Mouse (Mus musculus) neural tube, embryonic 11.5 days (tissue): Measurements from ENCODE around the gene Spdye4a. TPM values are rescaled to one million over a fixed set of nuclear protein-coding genes. Genes with fewer than 3 reads are reported as not detected.

ENCODE experiments used
- ATAC-seq: fragments of 200-750 bp; cut with Nextera tagmentation; 2 replicates; pipeline ENCODE4 v1.8.0; 2017; ENCODE audit warnings: moderate number of reproducible peaks, mild to moderate bottlenecking, moderate TSS enrichment, moderate library complexity; ENCODE audit not compliant: insufficient read depth, low FRiP score, low TSS enrichment
- DNase-seq: peaks from one replicate; pipeline ENCODE4 v3.0.0-alpha.2; 2015; ENCODE audit warnings: low spot score
- H3K27ac ChIP-seq: fragments of 300-500 bp; sonication (generic); 2 replicates; pipeline ENCODE4 v1.5.1; 2014; ENCODE audit warnings: low read depth, mild to moderate bottlenecking, low read length
- H3K27me3 ChIP-seq: fragments of 300-500 bp; sonication (generic); 2 replicates; pipeline ENCODE4 v1.6.1; 2014; ENCODE audit warnings: mild to moderate bottlenecking, low read length, mixed read lengths; ENCODE audit not compliant: control insufficient read depth, insufficient read depth
- H3K36me3 ChIP-seq: fragments of 300-500 bp; sonication (generic); 2 replicates; pipeline ENCODE4 v1.6.1; 2014; ENCODE audit warnings: mild to moderate bottlenecking, low read length, moderate library complexity, mixed read lengths; ENCODE audit not compliant: control insufficient read depth, insufficient read depth
- H3K4me1 ChIP-seq: fragments of 300-500 bp; sonication (generic); 2 replicates; pipeline ENCODE4 v1.6.1; 2014; ENCODE audit warnings: low read length, mixed read lengths; ENCODE audit not compliant: control insufficient read depth, insufficient read depth
- H3K4me2 ChIP-seq: fragments of 300-500 bp; sonication (generic); 2 replicates; pipeline ENCODE4 v1.6.1; 2014; ENCODE audit warnings: low read depth, mild to moderate bottlenecking, moderate library complexity
- H3K4me3 ChIP-seq: fragments of 300-500 bp; sonication (generic); 2 replicates; pipeline ENCODE4 v1.5.1; 2014; ENCODE audit warnings: low read depth, low read length
- H3K9ac ChIP-seq: fragments of 300-500 bp; sonication (generic); 2 replicates; pipeline ENCODE4 v1.6.1; 2014; ENCODE audit warnings: mild to moderate bottlenecking, low read length
- H3K9me3 ChIP-seq: fragments of 300-500 bp; sonication (generic); 2 replicates; pipeline ENCODE4 v1.6.1; 2016; ENCODE audit warnings: low read length; ENCODE audit not compliant: control insufficient read depth
- WGBS: fragments of 180-500 bp; shearing (Covaris S2); extraction: QIAGEN DNeasy Blood & Tissue Kit; methylation state at CpG from one replicate; pipeline ENCODE4 v1.1.7; 2014; 5-methylcytosine and 5-hydroxymethylcytosine counted together
- polyA plus RNA-seq: library from polyadenylated mRNA; unstranded; fragments of >200 nt; fragmentation: Nextera tagmentation; extraction: Ambion mirVana; gene quantifications from 2 replicates; pipeline ENCODE4 v1.2.1, GENCODE M21; 2014

Gene Spdye4a
- polyA plus RNA-seq, 1 experiment from 2014 or later: not detected

- H3K9ac ChIP-seq: no peak overlapping the region; the same call in 1 of the 2 replicates
- no peaks in the 10 kb centered on the region for H3K9me3 ChIP-seq
- peaks cover 4% of the 10 kb centered on the region for H3K36me3 ChIP-seq
- H3K27me3 ChIP-seq: peaks cover 62% of the 10 kb centered on the region
- no peak overlapping the region for H3K27ac ChIP-seq
- H3K4me1 ChIP-seq: peaks cover 11% of the 10 kb centered on the region; the same call in 1 of the 2 replicates
- WGBS: 3% methylated on average over 90 of the region's 103 CpGs
- peak overlapping the region; percentile 36 for H3K4me3 ChIP-seq
- DNase-seq (no peak), ATAC-seq (peak; percentile 13; the same call in 1 of the 2 replicates)
- H3K4me2 ChIP-seq: peak overlapping the region; percentile 50
Measured at GRCm38 (mm10) chr5:143253186-143253880, 26.6 kb upstream of the Spdye4a start.

- H3K4me3 ChIP-seq: peak overlapping the region; percentile 36
- H3K27ac ChIP-seq: no peak overlapping the region
- ATAC-seq (no peak), DNase-seq (no peak)
- WGBS: 15% methylated on average over 18 of the region's 18 CpGs
- H3K4me2 ChIP-seq: 0 out of 2 replicates have a peak overlapping the region, but pooled peaks have one; percentile 50
- H3K27me3 ChIP-seq: peaks cover 62% of the 10 kb centered on the region
- H3K4me1 ChIP-seq: peaks cover 11% of the 10 kb centered on the region; the same call in 1 of the 2 replicates
- peaks cover 4% of the 10 kb centered on the region for H3K36me3 ChIP-seq
- no peaks in the 10 kb centered on the region for H3K9me3 ChIP-seq
- no peak overlapping the region for H3K9ac ChIP-seq
Measured at GRCm38 (mm10) chr5:143252791-143253185, 26.1 kb upstream of the Spdye4a start.

GRCm38 (mm10) chr5:143252039-143252438, 25.3 kb upstream of the Spdye4a start:
- Histone ChIP-seq H3K9ac (no peak overlapping the region), H3K4me1 (peaks cover 11% of the 10 kb centered on the region; the same call in 1 of the 2 replicates), H3K36me3 (peaks cover 7% of the 10 kb centered on the region), H3K27me3 (peaks cover 57% of the 10 kb centered on the region), H3K4me3 (no peak overlapping the region), H3K4me2 (no peak overlapping the region), H3K9me3 (no peaks in the 10 kb centered on the region), H3K27ac (no peak overlapping the region)
- WGBS: 42% methylated on average over 6 of the region's 6 CpGs
- ATAC-seq (no peak), DNase-seq (no peak)

GRCm38 (mm10) chr5:143244926-143245325, 18.2 kb upstream of the Spdye4a start:
- 97% methylated on average over 26 of the region's 26 CpGs for WGBS
- Histone ChIP-seq H3K36me3 (peaks cover 48% of the 10 kb centered on the region), H3K4me2 (no peak overlapping the region)

GRCm38 (mm10) chr5:143236036-143236435, 9.3 kb upstream of the Spdye4a start:
- ATAC-seq (no peak), DNase-seq (no peak)
- H3K27me3 ChIP-seq: no peaks in the 10 kb centered on the region
- H3K4me2 ChIP-seq: peak overlapping the region; percentile 86
- H3K36me3 ChIP-seq: peaks cover 7% of the 10 kb centered on the region
- no peaks in the 10 kb centered on the region for H3K9me3 ChIP-seq
- peak overlapping the region; percentile 93 for H3K9ac ChIP-seq
- peaks cover 12% of the 10 kb centered on the region for H3K4me1 ChIP-seq
- WGBS: 56% methylated on average over 9 of the region's 9 CpGs
- H3K27ac ChIP-seq: no peak overlapping the region; the same call in 1 of the 2 replicates
- peak overlapping the region; percentile 79 for H3K4me3 ChIP-seq

More at GRCm38 (mm10) chr5:143244926-143245325, 18.2 kb upstream of the Spdye4a start:
- no peak for DNase-seq
- Histone ChIP-seq H3K9ac (no peak overlapping the region), H3K4me1 (no peaks in the 10 kb centered on the region), H3K27me3 (no peaks in the 10 kb centered on the region), H3K4me3 (no peak overlapping the region), H3K9me3 (no peaks in the 10 kb centered on the region), H3K27ac (no peak overlapping the region)
- no peak for ATAC-seq

- under 1% methylated on average over 58 of the region's 58 CpGs for WGBS
- Histone ChIP-seq H3K4me1 (peaks cover 12% of the 10 kb centered on the region), H3K36me3 (peaks cover 3% of the 10 kb centered on the region; the same call in 1 of the 2 replicates), H3K27me3 (no peaks in the 10 kb centered on the region), H3K4me3 (peak within 1 kb of the TSS; percentile 79), H3K4me2 (peak within 1 kb of the TSS; percentile 86), H3K27ac (peak within 1 kb of the TSS; percentile 94), H3K9me3 (no peaks in the 10 kb centered on the region), H3K9ac (peak within 1 kb of the TSS; percentile 93)
- DNase-seq (peak; percentile 97), ATAC-seq (peak; percentile 97)
Measured at GRCm38 (mm10) chr5:143235028-143235693, 8.5 kb upstream of the Spdye4a start, which contains the start of gene Zfp12. Zfp12 (plus strand) TSS chr5:143235163.

GRCm38 (mm10) chr5:143222287-143222686, 4.4 kb downstream of the Spdye4a start:
- ATAC-seq (no peak), DNase-seq (no peak)
- H3K27me3 ChIP-seq: no peaks in the 10 kb centered on the region
- H3K4me2 ChIP-seq: no peak overlapping the region
- WGBS: 73% methylated on average over 1 of the region's 1 CpGs
- H3K4me3 ChIP-seq: no peak overlapping the region
- no peak overlapping the region for H3K9ac ChIP-seq
- H3K4me1 ChIP-seq: no peaks in the 10 kb centered on the region
- no peaks in the 10 kb centered on the region for H3K36me3 ChIP-seq
- no peaks in the 10 kb centered on the region for H3K9me3 ChIP-seq
- H3K27ac ChIP-seq: no peak overlapping the region

GRCm38 (mm10) chr5:143220996-143221395, 5.7 kb downstream of the Spdye4a start:
- no peaks in the 10 kb centered on the region for H3K27me3 ChIP-seq
- H3K9me3 ChIP-seq: no peaks in the 10 kb centered on the region
- H3K9ac ChIP-seq: no peak overlapping the region
- H3K4me1 ChIP-seq: no peaks in the 10 kb centered on the region
- ATAC-seq: no peak
- no peak for DNase-seq
- no peak overlapping the region for H3K27ac ChIP-seq
- H3K4me2 ChIP-seq: no peak overlapping the region
- WGBS: 79% methylated on average over 5 of the region's 5 CpGs
- no peaks in the 10 kb centered on the region for H3K36me3 ChIP-seq
- H3K4me3 ChIP-seq: no peak overlapping the region
